Comparison of ENCODE assay signal across 9 mouse cellular contexts in the genomic region with DNA sequence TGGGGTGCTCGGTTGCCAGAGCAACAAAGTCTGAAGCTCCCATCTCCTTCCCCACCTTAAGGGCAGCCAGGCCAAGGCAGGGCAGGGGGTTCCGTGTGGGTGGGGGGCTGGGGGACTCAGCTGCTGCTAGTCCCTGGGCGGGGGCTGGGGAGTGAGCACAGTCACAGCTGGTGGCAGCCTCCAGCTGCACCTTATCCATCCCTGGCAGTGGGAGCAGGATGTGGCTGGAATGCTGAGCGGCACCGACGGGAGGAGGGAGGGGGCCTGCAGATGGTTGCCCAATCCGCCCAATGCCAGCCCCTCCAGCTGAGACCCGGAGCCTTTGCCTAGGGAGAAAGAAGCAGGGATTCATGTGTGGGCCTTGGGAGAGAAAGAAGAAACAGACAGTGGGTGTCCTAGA. TPM values are rescaled to one million over a fixed set of nuclear protein-coding genes. Genes with fewer than 3 reads are reported as not detected.
DNase-seq lines count a peak whose midpoint lies in the region; ATAC-seq and TF ChIP-seq lines count a peak whose summit lies in the region.
"Had no signal": no experiment of that assay in that cellular context is flagged by ENCODE, and none has a peak within 500 bp of the region (broad histone marks: within the 10 kb centered on the region; RNA-seq: fewer than 3 reads in every experiment).

No protein-coding gene starts in this region.

- H3K27me3 ChIP-seq in neural tube, embryonic 11.5 days (ENCODE audit: control insufficient read depth, insufficient read depth, low read length): no peaks in the 10 kb centered on the region; the same call in 1 of the 2 replicates
- H3K27me3 ChIP-seq in forebrain, embryonic 10.5 days (ENCODE audit: poor library complexity, severe bottlenecking): peaks cover 44% of the 10 kb centered on the region
- no peaks in the 10 kb centered on the region for H3K27me3 ChIP-seq in hindbrain, embryonic 15.5 days

- no peak for TF ChIP-seq POLR2A in olfactory bulb, adult 2 months (IDR thresholded peaks at IDR 0.05; ENCODE audit: insufficient read depth, low read depth, low read length)

- no peak overlapping the region for H3K9ac ChIP-seq in neural tube, embryonic 11.5 days (ENCODE audit: low read length)
- 0 out of 2 replicates have a peak overlapping the region, but pooled peaks have one; percentile 15 for H3K9ac ChIP-seq in hindbrain, embryonic 15.5 days
- H3K9ac ChIP-seq: liver, embryonic 14.5 days had no signal

- peaks cover 3% of the 10 kb centered on the region; the same call in 1 of the 2 replicates for H3K4me1 ChIP-seq in neural tube, embryonic 11.5 days (ENCODE audit: control insufficient read depth, insufficient read depth, low read length)
- H3K4me1 ChIP-seq in forebrain, embryonic 10.5 days: peaks cover 29% of the 10 kb centered on the region
- H3K4me1 ChIP-seq in hindbrain, embryonic 15.5 days (replicated peaks): peaks cover 70% of the 10 kb centered on the region
- peaks cover 39% of the 10 kb centered on the region for H3K4me1 ChIP-seq in olfactory bulb, adult 2 months (ENCODE audit: control insufficient read depth, insufficient read depth, low read length)

- WGBS in neural tube, embryonic 11.5 days: 38% methylated on average over 8 of the region's 8 CpGs
- 27% methylated on average over 8 of the region's 8 CpGs for WGBS in forebrain, embryonic 10.5 days
- 20% methylated on average over 8 of the region's 8 CpGs for WGBS in hindbrain, embryonic 15.5 days
- 21% methylated on average over 8 of the region's 8 CpGs for WGBS in olfactory bulb, adult 2 months

- peak; percentile 74 for ATAC-seq in neural tube, embryonic 11.5 days (ENCODE audit: insufficient read depth, low FRiP score, low TSS enrichment)
- ATAC-seq in hindbrain, embryonic 15.5 days (ENCODE audit: low FRiP score, low read depth): peak; percentile 62

- peak; percentile 61 for DNase-seq in neural tube, embryonic 11.5 days (ENCODE audit: low spot score)
- no peak for DNase-seq in neural tube, embryonic 10.5 days (ENCODE audit: extremely low spot score, low spot score)
- DNase-seq in forebrain, embryonic 10.5 days (ENCODE audit: extremely low spot score, low spot score): no peak
- no peak for DNase-seq in thymus, postnatal 0 days (ENCODE audit: low spot score)
- no peak for DNase-seq in kidney, postnatal 10 days
- DNase-seq: cerebellum, adult 11 months had no signal

- H3K27ac ChIP-seq in neural tube, embryonic 11.5 days (ENCODE audit: low read depth, low read length): peak overlapping the region; percentile 34; the same call in 1 of the 2 replicates
- peak overlapping the region; percentile 44; the same call in 1 of the 2 replicates for H3K27ac ChIP-seq in forebrain, embryonic 10.5 days
- H3K27ac ChIP-seq in hindbrain, embryonic 15.5 days (replicated peaks): peak overlapping the region; percentile 73
- H3K27ac ChIP-seq in olfactory bulb, adult 2 months (ENCODE audit: insufficient read depth, low read depth, low read length): peak overlapping the region; percentile 47; the same call in 1 of the 2 replicates
- H3K27ac ChIP-seq: liver, embryonic 14.5 days had no signal

- no peak for TF ChIP-seq CTCF in olfactory bulb, adult 2 months (IDR thresholded peaks at IDR 0.05; ENCODE audit: insufficient read depth, low read depth, low read length)

- no peaks in the 10 kb centered on the region for H3K36me3 ChIP-seq in neural tube, embryonic 11.5 days (ENCODE audit: control insufficient read depth, insufficient read depth, low read length)
- H3K36me3 ChIP-seq in forebrain, embryonic 10.5 days (replicated peaks): no peaks in the 10 kb centered on the region
- H3K36me3 ChIP-seq in hindbrain, embryonic 15.5 days: no peaks in the 10 kb centered on the region

- H3K4me3 ChIP-seq in neural tube, embryonic 11.5 days (ENCODE audit: low read depth, low read length): no peak overlapping the region
- no peak overlapping the region for H3K4me3 ChIP-seq in forebrain, embryonic 10.5 days
- H3K4me3 ChIP-seq in hindbrain, embryonic 15.5 days: 0 out of 2 replicates have a peak overlapping the region, but pooled peaks have one; percentile 3
- H3K4me3 ChIP-seq in olfactory bulb, adult 2 months (ENCODE audit: insufficient read depth, low read depth, low read length): no peak overlapping the region

- no peaks in the 10 kb centered on the region for H3K9me3 ChIP-seq in neural tube, embryonic 11.5 days (ENCODE audit: control insufficient read depth, low read length)
- H3K9me3 ChIP-seq in forebrain, embryonic 10.5 days: no peaks in the 10 kb centered on the region
- H3K9me3 ChIP-seq in hindbrain, embryonic 15.5 days: no peaks in the 10 kb centered on the region

- H3K4me2 ChIP-seq in neural tube, embryonic 11.5 days (ENCODE audit: low read depth): no peak overlapping the region
- H3K4me2 ChIP-seq in hindbrain, embryonic 15.5 days: peak overlapping the region; percentile 72

RNA-seq across cellular contexts. Expression of a gene that starts 6.9 kb away (rescaled TPM):
- 15.1 and 17.0 TPM in 2 replicates for polyA plus RNA-seq in neural tube, embryonic 11.5 days (2014; fragmentation: Nextera tagmentation; extraction: Ambion mirVana)
- 2.2 and 2.4 TPM in 2 replicates for polyA plus RNA-seq in forebrain, embryonic 10.5 days (2016; fragmentation: Nextera tagmentation; extraction: Ambion mirVana)
- polyA plus RNA-seq in hindbrain, embryonic 15.5 days (2015; fragmentation: Nextera tagmentation; extraction: Ambion mirVana): 58.1 and 63.6 TPM in 2 replicates
- polyA plus RNA-seq in olfactory bulb, adult 2 months (2012; ENCODE audit: insufficient read depth, insufficient read length, low replicate concordance, missing spikeins): not detected in 2 replicates
- 0.94 and 1.1 TPM in 2 replicates for polyA plus RNA-seq in thymus, postnatal 0 days (2015; fragmentation: Nextera tagmentation; extraction: Ambion mirVana)

RNA-seq across cellular contexts. Expression of a gene that starts 24.8 kb away (rescaled TPM):
- 117 and 135 TPM in 2 replicates for polyA plus RNA-seq in neural tube, embryonic 11.5 days (2014; fragmentation: Nextera tagmentation; extraction: Ambion mirVana)
- polyA plus RNA-seq in forebrain, embryonic 10.5 days (2016; fragmentation: Nextera tagmentation; extraction: Ambion mirVana): 91.5 TPM in 2 replicates
- 89.1 and 96.4 TPM in 2 replicates for polyA plus RNA-seq in hindbrain, embryonic 15.5 days (2015; fragmentation: Nextera tagmentation; extraction: Ambion mirVana)
- polyA plus RNA-seq in olfactory bulb, adult 2 months (2012; ENCODE audit: insufficient read depth, insufficient read length, low replicate concordance, missing spikeins): 510 TPM in 1 of 2 replicates, not detected in the other
- polyA plus RNA-seq in thymus, postnatal 0 days (2015; fragmentation: Nextera tagmentation; extraction: Ambion mirVana): 36.3 and 41.1 TPM in 2 replicates

RNA-seq across cellular contexts. Expression of a gene that starts 25.6 kb away (rescaled TPM):
- 175 and 185 TPM in 2 replicates for polyA plus RNA-seq in neural tube, embryonic 11.5 days (2014; fragmentation: Nextera tagmentation; extraction: Ambion mirVana)
- polyA plus RNA-seq in forebrain, embryonic 10.5 days (2016; fragmentation: Nextera tagmentation; extraction: Ambion mirVana): 193 and 201 TPM in 2 replicates
- 63.3 and 67.1 TPM in 2 replicates for polyA plus RNA-seq in hindbrain, embryonic 15.5 days (2015; fragmentation: Nextera tagmentation; extraction: Ambion mirVana)
- not detected in 2 replicates for polyA plus RNA-seq in olfactory bulb, adult 2 months (2012; ENCODE audit: insufficient read depth, insufficient read length, low replicate concordance, missing spikeins)
- 121 and 132 TPM in 2 replicates for polyA plus RNA-seq in thymus, postnatal 0 days (2015; fragmentation: Nextera tagmentation; extraction: Ambion mirVana)

RNA-seq across cellular contexts. Expression of a gene that starts 28.2 kb away (rescaled TPM):
- polyA plus RNA-seq in neural tube, embryonic 11.5 days (2014; fragmentation: Nextera tagmentation; extraction: Ambion mirVana): not detected in 2 replicates
- not detected in 2 replicates for polyA plus RNA-seq in forebrain, embryonic 10.5 days (2016; fragmentation: Nextera tagmentation; extraction: Ambion mirVana)
- not detected in 2 replicates for polyA plus RNA-seq in hindbrain, embryonic 15.5 days (2015; fragmentation: Nextera tagmentation; extraction: Ambion mirVana)
- polyA plus RNA-seq in olfactory bulb, adult 2 months (2012; ENCODE audit: insufficient read depth, insufficient read length, low replicate concordance, missing spikeins): not detected in 2 replicates
- polyA plus RNA-seq in thymus, postnatal 0 days (2015; fragmentation: Nextera tagmentation; extraction: Ambion mirVana): not detected in 2 replicates
- polyA plus RNA-seq: liver, embryonic 14.5 days had no signal

RNA-seq across cellular contexts. Expression of a gene that starts 40.2 kb away (rescaled TPM):
- polyA plus RNA-seq in neural tube, embryonic 11.5 days (2014; fragmentation: Nextera tagmentation; extraction: Ambion mirVana): 0.32 and 0.33 TPM in 2 replicates
- polyA plus RNA-seq in forebrain, embryonic 10.5 days (2016; fragmentation: Nextera tagmentation; extraction: Ambion mirVana): 0.38 and 0.54 TPM in 2 replicates
- polyA plus RNA-seq in hindbrain, embryonic 15.5 days (2015; fragmentation: Nextera tagmentation; extraction: Ambion mirVana): 3.6 and 4.7 TPM in 2 replicates
- polyA plus RNA-seq in olfactory bulb, adult 2 months (2012; ENCODE audit: insufficient read depth, insufficient read length, low replicate concordance, missing spikeins): not detected in 2 replicates
- 0.30 and 1.8 TPM in 2 replicates for polyA plus RNA-seq in thymus, postnatal 0 days (2015; fragmentation: Nextera tagmentation; extraction: Ambion mirVana)

Comparison
In these comparisons a context has a peak if more than half of its experiments do, and no peak if none do; other contexts are left out.
1. RNA of a gene that starts 25.6 kb away (polyA plus RNA-seq): 193 to 201 TPM in forebrain, embryonic 10.5 days, 175 to 185 TPM in neural tube, embryonic 11.5 days, 121 to 132 TPM in thymus, postnatal 0 days and 63.3 to 67.1 TPM in hindbrain, embryonic 15.5 days; not detected in olfactory bulb, adult 2 months; every median in the first group is over 10 times any median in the second.
2. Peak in every context shown above with its lines, with median percentiles within 50 percentile points of each other: H3K27ac ChIP-seq.